Mouse (Mus musculus) stomach, postnatal 0 days (tissue): Measurements from ENCODE around the gene Prkg2.

Source experiments
- CTCF ChIP-seq: IDR thresholded peaks from 2 replicates; pipeline ENCODE4 v1.5.1; 2016; ENCODE audit warnings: antibody characterized with exemption, low read depth, mild to moderate bottlenecking, moderate library complexity
- EP300 ChIP-seq: optimal IDR thresholded peaks from 2 replicates; pipeline ENCODE3; 2016; ENCODE audit warnings: antibody characterized with exemption

DNA sequence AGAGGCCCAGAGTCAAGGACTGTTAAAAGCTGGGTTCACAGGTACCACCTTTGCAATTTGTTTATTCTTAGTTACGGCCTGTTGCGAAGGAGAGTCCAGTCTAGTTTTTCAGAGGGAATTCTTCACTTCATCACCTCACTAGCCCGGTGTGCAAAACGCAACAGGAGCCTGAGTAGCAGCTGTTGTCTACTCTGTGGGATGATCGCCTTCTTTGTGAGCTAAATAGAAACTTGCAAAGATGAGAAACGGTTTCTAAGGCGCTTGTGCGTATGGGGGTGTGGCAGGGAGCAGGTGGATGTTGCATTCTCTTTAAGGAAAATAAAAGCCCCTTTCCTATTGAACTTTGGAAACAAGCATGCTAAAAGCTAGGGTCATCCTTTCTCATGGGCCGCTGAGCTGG lies 1.2 kb downstream of the Prkg2 start:
- TF ChIP-seq CTCF, result no peak
- no peak for TF ChIP-seq EP300
